Mouse (Mus musculus) bone marrow macrophage, adult 2 months (primary cell): ENCODE measurements at regions not wholly inside any gene's neighbourhood (a gene's known extent, or its start where the extent isn't known, plus 50 kb on each side); places are given as distances from the start of the nearest gene placed in this dataset.

Source experiments
- CTCF ChIP-seq: IDR thresholded peaks from 2 replicates; pipeline ENCODE4 v1.5.1; 2012; ENCODE audit warnings: low read depth, mild to moderate bottlenecking, low read length, moderate library complexity
- POLR2A ChIP-seq: IDR thresholded peaks from 2 replicates; pipeline ENCODE4 v1.6.1; 2012; ENCODE audit warnings: mild to moderate bottlenecking, low read depth, low read length, borderline replicate concordance

- no peak for TF ChIP-seq POLR2A
- TF ChIP-seq CTCF: no peak
Observed at GRCm38 (mm10) chr8:93643471-93644215, 108.0 kb upstream of the Ces5a start.
